Mouse (Mus musculus): ENCODE data around the gene Arhgap10. TPM values are rescaled to one million over a fixed set of nuclear protein-coding genes. Genes with fewer than 3 reads are reported as not detected.

Arhgap10 gene
- total RNA-seq, 2 experiments from 2014 or later, result 54.4 to 55.9 TPM

GRCm38 (mm10) chr8:77406444-77406843, 111.3 kb downstream of the Arhgap10 start:
- intact Hi-C loops (cut with DNase I), result no loop called here
- Histone ChIP-seq H3K4me3 (no peak overlapping the region), H3K27ac (no peak overlapping the region)
- DNase-seq, result no peak
- no peak for TF ChIP-seq CTCF (IDR thresholded peaks at IDR 0.05)

GRCm38 (mm10) chr8:77404017-77404416, 113.7 kb downstream of the Arhgap10 start:
- intact Hi-C loops (cut with DNase I), result no loop called here
- Histone ChIP-seq H3K27ac (no peak overlapping the region), H3K4me3 (no peak overlapping the region)
- TF ChIP-seq CTCF (IDR thresholded peaks at IDR 0.05), result no peak
- no peak for DNase-seq

DNA sequence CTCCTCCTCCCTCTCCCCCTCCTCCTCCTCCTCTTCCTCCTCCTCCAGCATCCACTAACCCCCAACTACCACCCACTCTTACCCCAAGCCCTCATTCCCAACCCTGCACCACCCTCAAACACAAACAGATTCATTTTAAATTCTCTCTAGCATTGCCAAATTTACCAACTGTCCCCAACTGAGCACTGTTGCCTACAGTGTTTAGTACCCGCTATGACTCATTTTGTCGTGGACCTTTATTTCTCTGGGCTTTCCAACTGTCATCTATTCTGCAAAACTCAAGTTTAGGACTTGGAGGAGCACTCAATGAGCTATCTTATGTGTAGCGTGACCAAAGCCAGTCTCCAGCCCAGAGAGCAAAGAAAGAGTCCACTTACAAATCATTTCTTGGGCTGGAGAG, 115.8 kb downstream of the Arhgap10 start:
- DNase-seq, result no peak
- TF ChIP-seq CTCF (IDR thresholded peaks at IDR 0.05), result no peak
- no peak overlapping the region for H3K27ac ChIP-seq
- no peak overlapping the region for H3K4me3 ChIP-seq
- intact Hi-C loops (cut with DNase I), result no loop called here

- H3K4me3 ChIP-seq, result no peak overlapping the region
- H3K27ac ChIP-seq, result no peak overlapping the region
- intact Hi-C loops (cut with DNase I), result no loop called here
- TF ChIP-seq CTCF (IDR thresholded peaks at IDR 0.05), result no peak
- no peak for DNase-seq
Observed at GRCm38 (mm10) chr8:77401140-77401539, 116.6 kb downstream of the Arhgap10 start.

- DNase-seq, result no peak
- Histone ChIP-seq H3K4me3 (no peak overlapping the region), H3K27ac (no peak overlapping the region)
- intact Hi-C loops (cut with DNase I), result no loop called here
- no peak for TF ChIP-seq CTCF (IDR thresholded peaks at IDR 0.05)
Observed at GRCm38 (mm10) chr8:77384080-77384479, 133.7 kb downstream of the Arhgap10 start.

DNA sequence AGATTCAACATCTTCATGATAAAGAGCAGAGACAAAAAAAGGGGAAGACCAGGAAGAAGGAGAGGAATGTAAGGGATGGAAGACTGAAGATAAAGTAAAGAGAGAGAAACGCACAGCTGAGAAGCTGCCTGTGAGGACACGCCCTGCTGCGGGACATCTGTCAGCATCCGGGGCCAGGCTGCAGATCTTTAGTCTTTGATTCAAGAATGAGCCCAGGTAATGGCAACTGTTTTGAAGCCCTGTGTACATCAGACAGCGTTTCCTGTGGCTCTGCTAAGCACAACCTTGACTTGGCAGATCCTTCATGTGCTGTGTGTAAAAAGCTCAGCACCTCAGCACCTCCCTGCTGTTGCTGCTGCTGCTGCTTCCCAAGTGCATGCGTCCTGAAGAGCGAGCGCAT, 134.1 kb downstream of the Arhgap10 start:
- Histone ChIP-seq H3K27ac (no peak overlapping the region), H3K4me3 (no peak overlapping the region)
- intact Hi-C loops (cut with DNase I), result no loop called here
- TF ChIP-seq CTCF (IDR thresholded peaks at IDR 0.05), result no peak
- DNase-seq, result no peak

- no peak for TF ChIP-seq CTCF (IDR thresholded peaks at IDR 0.05)
- intact Hi-C loops (cut with DNase I), result no loop called here
- DNase-seq, result no peak
- Histone ChIP-seq H3K4me3 (no peak overlapping the region), H3K27ac (no peak overlapping the region)
Observed at GRCm38 (mm10) chr8:77380844-77381243, 136.9 kb downstream of the Arhgap10 start.

GRCm38 (mm10) chr8:77379300-77379699, 138.5 kb downstream of the Arhgap10 start:
- peak; percentile 56 for DNase-seq
- H3K4me3 ChIP-seq, result no peak overlapping the region
- TF ChIP-seq CTCF (IDR thresholded peaks at IDR 0.05), result peak; percentile 51
- intact Hi-C loops (cut with DNase I), result no loop called here
- no peak overlapping the region for H3K27ac ChIP-seq

DNA sequence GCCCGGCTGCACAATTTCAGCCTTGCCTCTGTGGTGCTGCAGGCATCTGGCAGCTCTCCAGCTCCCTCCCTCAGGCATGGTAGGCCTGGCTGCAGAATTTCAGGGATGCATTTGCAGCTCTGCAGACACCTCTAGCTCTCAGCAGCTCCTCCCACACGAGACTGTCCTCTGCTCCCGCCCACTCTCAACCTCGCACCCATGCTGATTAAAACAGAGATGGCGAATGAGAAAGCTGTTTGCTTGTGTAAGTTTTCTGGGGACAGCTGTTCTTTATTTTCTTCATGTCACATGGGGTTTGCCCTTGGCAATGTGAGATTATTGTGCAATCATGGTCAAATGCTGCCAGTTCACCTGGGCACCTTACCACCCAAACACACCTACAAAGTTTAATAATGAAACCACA, 141.3 kb downstream of the Arhgap10 start:
- peak; percentile 22 for DNase-seq
- intact Hi-C loops (cut with DNase I), result no loop called here

GRCm38 (mm10) chr8:77375999-77376398, 141.8 kb downstream of the Arhgap10 start:
- no peak for DNase-seq
- Histone ChIP-seq H3K27ac (no peak overlapping the region), H3K4me3 (no peak overlapping the region)
- no peak for TF ChIP-seq CTCF (IDR thresholded peaks at IDR 0.05)
- intact Hi-C loops (cut with DNase I), result no loop called here

More for the DNA sequence above, 141.3 kb downstream of the Arhgap10 start:
- H3K4me3 ChIP-seq, result no peak overlapping the region
- H3K27ac ChIP-seq, result no peak overlapping the region
- TF ChIP-seq CTCF (IDR thresholded peaks at IDR 0.05), result no peak

DNA sequence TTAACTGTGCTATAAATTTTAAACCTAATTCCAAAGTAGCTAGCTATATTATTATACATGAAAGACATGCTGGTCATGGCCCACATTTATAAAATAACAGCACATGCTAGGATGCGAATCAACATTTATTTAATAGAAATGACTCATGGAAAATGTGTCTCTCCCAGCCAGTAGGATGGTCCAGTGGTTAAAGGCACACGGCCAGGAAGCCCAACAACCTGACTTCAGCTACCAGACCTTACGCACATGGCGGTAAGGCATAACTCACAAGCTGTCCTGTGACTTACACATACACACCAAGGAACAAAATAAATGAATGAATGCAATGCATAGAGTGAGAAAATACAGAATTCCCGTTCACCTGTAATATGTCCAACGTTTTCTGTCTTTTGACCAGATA, 146.7 kb downstream of the Arhgap10 start:
- H3K4me3 ChIP-seq, result no peak overlapping the region
- H3K27ac ChIP-seq, result no peak overlapping the region
- intact Hi-C loops (cut with DNase I), result no loop called here
- no peak for TF ChIP-seq CTCF (IDR thresholded peaks at IDR 0.05)
- DNase-seq, result no peak

GRCm38 (mm10) chr8:77370308-77370707, 147.4 kb downstream of the Arhgap10 start:
- intact Hi-C loops (cut with DNase I), result no loop called here
- TF ChIP-seq CTCF (IDR thresholded peaks at IDR 0.05), result no peak
- no peak for DNase-seq
- Histone ChIP-seq H3K4me3 (no peak overlapping the region), H3K27ac (no peak overlapping the region)

DNA sequence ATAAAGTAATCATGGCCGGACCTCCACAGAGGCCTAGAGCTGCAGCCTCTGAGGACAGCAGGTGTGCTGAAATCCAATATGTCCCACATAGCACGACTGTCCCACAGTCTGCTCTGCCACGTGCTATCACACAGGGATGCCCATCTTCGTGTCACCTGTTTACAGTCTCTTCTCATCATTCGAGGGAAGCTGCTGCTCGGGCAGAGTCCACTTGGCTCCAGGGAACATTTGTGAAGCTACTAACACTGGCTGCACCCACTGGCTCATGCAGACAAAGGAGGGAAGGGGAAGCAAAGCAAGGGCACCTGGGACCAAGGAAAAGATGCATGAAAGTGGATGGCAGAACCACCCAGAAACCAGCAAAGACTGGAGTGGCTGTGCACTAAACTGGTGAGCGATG, 148.1 kb downstream of the Arhgap10 start:
- no peak for DNase-seq
- Histone ChIP-seq H3K4me3 (no peak overlapping the region), H3K27ac (no peak overlapping the region)
- no peak for TF ChIP-seq CTCF (IDR thresholded peaks at IDR 0.05)
- intact Hi-C loops (cut with DNase I), result loop anchor here (10.0 kb wide), 1 partner anchor 1305 kb away; no protein-coding TSS in a partner anchor

- peak; percentile 55 for TF ChIP-seq CTCF (IDR thresholded peaks at IDR 0.05)
- intact Hi-C loops (cut with DNase I), result loop anchor here (10.0 kb wide), 1 partner anchor 1302 kb away; no protein-coding TSS in a partner anchor
- Histone ChIP-seq H3K27ac (no peak overlapping the region), H3K4me3 (no peak overlapping the region)
- DNase-seq, result no peak
Observed at GRCm38 (mm10) chr8:77367091-77367490, 150.7 kb downstream of the Arhgap10 start.

All from gastrocnemius, adult 2 months (tissue).